Mouse (Mus musculus) thymus, postnatal 4 days (tissue): Measurements from ENCODE around the gene AF067063.
"Not testable (repeated sequence)": the region's sequence is repeated elsewhere in the genome, so short reads cannot be mapped to it uniquely, and the experiment has no call there.

Experiments
- DNase-seq: peaks from one replicate; pipeline ENCODE4 v3.0.0; 2021

Gene AF067063

GRCm38 (mm10) chr13:119830116-119830515 lies at the start of gene AF067063:
TSS of gene AF067063 (minus strand) at chr13:119830216.
- DNase-seq, result not testable (repeated sequence)

DNA sequence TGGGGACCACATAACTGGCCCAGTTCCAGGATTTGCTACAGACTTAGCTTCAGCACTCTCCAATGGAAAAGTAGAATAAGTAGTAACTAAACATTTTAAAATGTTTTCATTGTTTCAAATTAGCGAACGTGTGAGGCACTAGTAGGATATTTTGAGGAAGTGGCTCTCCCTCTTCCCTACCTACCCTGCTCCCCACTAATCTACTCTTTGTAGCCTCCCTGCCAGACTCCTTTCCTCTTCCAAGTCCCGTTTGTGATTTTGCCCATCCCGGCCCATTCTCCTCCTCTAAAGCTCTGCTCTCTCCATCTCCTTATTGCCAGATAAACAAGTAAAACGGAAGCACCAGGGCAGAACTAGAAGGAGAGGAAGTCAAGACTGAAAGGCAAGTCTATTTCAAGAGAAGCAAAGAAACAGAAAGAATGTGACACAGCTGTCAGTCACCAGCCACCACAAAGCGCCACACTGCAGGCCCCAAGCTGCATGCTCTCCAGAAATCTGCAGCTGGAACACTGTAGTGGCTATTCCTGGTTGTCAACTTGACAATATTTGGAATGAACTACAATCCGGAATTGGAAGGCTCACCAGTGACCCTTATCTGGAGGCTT lies 34.5 kb upstream of the AF067063 start:
- DNase-seq, result not testable (repeated sequence)

DNA sequence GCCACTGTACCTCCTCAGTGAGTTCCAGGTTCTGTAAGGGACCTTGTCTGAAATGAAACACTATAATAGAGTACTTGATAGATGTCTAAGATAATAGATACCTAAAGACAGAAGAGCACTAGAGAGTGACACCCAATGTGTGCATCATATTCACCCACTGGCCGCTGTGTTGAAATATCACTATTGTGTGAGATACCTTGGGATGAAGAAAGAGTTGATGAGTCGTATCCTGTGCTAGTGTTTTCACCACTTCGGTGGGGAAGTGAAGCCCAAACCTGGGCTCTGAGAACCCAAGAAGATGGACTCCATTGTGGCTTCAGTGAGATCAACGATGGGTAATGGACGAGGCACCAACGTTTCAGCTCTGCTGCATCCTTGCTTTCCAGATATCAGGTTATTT lies 32.4 kb upstream of the AF067063 start:
- not testable (repeated sequence) for DNase-seq

DNA sequence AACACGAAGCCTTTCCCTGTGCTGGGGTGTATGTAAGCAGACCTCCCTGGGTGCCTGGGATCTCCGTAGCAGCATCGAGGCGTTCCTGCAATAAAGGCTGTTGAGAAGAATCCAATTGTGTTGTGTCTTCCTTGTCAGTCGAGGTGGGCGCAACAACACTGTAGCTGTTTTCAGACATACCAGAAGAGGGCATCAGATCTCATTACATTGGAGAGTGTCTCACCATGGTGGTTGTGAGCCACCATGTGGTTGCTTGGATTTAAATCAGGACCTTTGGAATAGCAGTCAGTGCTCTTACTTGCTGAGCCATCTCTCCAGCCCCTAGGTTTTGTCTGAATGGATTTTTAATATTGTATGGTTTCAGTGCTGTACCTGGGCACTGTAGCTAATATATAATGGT lies 10.0 kb upstream of the AF067063 start:
- DNase-seq, result not testable (repeated sequence)

DNA sequence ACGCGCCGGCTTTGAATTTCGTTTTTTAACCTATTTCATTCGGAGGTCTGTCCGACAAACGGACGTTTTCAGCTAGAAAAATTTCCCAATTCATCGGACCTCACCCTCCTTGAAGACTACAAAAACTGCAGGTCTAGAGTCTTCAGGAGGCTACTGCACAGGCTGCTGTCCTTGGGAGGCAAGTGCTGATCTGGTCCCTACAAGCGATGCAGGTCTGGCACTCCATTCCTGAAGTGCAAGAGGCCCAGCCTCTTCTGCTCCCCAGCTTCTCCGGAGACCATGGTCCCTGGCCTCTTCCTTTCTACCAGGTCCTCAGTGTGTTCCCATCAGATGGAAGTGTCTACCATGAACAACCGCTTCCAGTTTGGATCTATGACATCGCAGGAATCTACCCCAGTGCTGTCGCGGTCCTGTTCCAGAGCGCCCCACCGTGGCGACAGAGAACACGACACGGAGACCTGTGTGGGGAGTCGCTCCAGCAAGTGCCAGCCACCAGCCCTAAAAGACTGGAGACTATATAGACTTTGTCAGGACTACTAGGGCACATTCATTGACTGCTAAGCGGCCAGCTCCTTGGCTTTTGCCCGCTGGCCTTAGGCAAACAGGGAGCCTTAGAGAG lies 7.8 kb upstream of the AF067063 start:
- peak; percentile 60 for DNase-seq

DNA sequence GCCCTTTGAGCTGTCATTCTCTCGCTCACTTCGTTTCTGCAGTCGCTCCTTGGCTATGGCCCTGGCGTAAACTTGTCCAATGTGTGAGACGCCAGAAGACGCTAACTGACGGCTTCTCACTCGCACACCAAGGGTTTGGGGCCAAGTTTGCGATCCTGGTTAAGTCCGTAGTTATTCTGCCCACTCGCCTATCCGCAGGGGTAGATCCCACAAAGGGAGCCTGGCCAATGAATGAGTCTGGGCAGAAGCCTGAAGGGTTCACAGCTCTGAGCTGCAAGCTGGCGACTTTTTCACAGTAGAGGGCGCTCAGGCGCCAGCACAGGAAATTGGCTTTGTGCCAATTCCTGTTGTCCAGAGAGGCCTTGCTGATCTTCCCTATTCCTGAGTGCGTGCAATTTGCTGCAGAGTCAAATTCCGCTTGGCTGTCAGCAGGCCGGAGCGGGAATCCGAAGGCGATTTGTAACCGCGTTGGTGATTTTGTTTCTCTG lies 6.4 kb upstream of the AF067063 start:
- peak; percentile 7 for DNase-seq

GRCm38 (mm10) chr13:119835320-119836056 lies 5.5 kb upstream of the AF067063 start, which contains the start of gene D13Ertd608e:
TSS of gene D13Ertd608e (plus strand) at chr13:119836006.
- DNase-seq, result peak; percentile 60

- DNase-seq, result no peak
Observed at GRCm38 (mm10) chr13:119817579-119818206, 12.3 kb downstream of the AF067063 start.

DNA sequence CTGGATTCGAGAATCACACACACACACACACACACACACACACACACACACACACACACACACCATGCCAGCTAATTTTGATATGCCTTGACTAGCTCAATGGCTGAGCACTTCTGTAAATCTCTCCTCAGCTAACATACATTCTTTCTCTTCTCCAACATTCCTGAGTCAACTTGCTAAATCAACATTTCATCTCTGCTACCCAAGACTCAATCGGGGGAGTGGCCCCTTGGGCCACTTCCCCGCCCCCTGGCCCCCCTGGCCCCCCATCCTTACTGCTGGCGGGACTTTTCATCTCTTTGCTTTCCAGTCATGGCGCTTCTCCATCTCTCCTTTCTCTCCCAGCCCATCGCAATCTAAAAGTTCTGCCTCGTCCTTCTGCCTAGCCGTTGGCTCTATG lies 13.2 kb downstream of the AF067063 start:
- DNase-seq, result no peak

- DNase-seq, result no peak
Observed at GRCm38 (mm10) chr13:119810031-119810430, 20.0 kb downstream of the AF067063 start.

GRCm38 (mm10) chr13:119808937-119809336 lies 21.1 kb downstream of the AF067063 start:
- no peak for DNase-seq

DNA sequence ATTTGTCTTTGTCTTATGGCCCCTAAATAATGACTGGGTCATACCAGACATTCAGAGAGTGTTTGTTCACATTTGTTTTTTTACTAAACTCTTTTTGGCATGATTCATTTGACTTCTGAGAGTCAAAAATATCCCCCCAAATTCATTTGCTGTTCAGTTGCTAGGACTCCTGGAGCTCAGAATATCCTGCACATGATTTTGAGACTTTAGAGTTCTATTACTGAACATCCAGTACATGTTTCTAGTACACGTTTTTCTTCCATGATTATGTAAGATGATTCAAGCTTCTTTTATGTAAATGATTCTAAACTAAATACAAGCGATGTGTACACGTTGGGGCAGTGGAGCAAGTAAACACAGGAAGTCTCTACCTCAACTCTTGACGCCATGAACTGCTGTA lies 32.4 kb downstream of the AF067063 start:
- DNase-seq, result no peak

- DNase-seq, result no peak
Observed at GRCm38 (mm10) chr13:119792791-119793404, 37.1 kb downstream of the AF067063 start.

- no peak for DNase-seq
Observed at GRCm38 (mm10) chr13:119791580-119792135, 38.4 kb downstream of the AF067063 start.

GRCm38 (mm10) chr13:119790761-119791579 lies 39.0 kb downstream of the AF067063 start, which contains the start of gene Zfp131:
TSS of gene Zfp131 (minus strand) at chr13:119790889.
- peak; percentile 98 for DNase-seq

DNA sequence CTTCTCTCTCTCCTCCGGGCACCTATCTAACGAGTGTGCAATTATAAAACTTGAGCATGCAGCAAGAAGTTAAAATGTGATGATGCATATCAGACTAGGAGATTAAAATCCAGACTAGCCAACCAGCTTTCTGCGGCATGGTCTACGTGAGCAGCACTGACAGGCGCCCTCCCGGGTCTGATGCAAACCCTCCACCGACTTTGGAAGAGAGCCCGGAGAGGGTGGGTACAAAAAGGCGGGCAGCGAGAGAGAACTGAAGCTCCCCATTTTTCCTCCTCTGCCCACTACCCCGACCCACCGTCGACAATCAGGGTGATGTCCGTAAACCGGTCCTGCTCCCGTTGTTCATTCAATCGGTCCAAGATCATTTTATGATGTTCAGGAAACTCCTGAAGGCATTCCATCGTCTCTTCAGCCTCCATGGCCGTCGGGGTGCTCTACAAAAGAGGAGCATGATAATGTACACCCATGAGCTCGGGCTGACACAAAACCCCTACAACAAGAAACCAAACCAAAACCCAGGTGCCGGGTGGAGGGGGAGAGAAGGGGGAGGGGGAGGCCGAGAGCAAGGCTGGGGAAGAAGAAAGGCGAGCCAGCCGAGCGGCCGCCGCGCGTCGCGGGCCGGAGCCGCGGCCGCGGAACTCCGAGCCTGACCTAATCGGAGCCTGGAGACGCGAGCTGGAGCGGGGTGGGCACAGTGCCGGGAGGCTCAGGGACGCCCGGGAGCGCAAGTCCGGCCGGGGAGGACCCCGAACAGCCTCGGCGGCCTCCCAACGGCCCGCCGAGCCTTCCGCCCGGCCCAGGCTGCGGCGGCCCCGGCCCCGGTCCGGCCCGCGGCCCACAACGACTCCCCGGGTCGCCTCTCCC lies 39.9 kb downstream of the AF067063 start:
- peak; percentile 71 for DNase-seq

GRCm38 (mm10) chr13:119783581-119783980 lies 46.4 kb downstream of the AF067063 start:
- no peak for DNase-seq
